Mouse (Mus musculus): Measurements from ENCODE around the gene Nol12. TPM values are rescaled to one million over a fixed set of nuclear protein-coding genes. Genes with fewer than 3 reads are reported as not detected.

Nol12 gene
- polyA plus RNA-seq (2016; fragmentation: Nextera tagmentation; extraction: Ambion mirVana), result 64.1 and 68.0 TPM in 2 replicates

DNA sequence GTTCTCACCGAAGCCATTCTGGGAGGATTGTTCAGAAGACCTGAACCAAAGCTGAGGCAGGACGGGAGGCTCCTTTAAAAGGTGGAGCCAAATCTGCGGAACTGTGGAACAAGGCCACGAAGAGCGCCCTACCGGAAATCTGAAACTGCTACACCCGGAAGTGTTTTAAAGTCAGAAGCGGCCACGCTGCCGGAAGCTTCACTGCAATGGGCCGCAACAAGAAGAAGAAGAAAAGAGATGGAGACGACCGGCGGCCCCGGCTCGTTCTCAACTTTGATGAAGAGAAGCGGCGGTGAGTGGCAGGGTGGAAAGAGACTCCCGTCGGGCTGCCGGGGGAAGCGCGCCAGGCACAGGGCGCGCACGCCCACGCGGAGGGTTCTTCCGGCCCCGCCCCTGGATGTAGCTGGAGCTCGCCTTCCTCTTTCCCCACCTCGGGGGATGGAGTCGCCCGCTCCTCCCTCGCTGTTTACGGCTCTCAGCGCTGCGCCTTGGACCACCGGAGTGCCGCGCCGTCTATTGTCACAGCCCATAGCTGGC, at the start of gene Nol12:
Gene Nol12, plus strand, starts transcription at position 150 of the 537 bp plus-strand sequence.
- H3K27ac ChIP-seq, result peak within 1 kb of the TSS; percentile 92
- DNase-seq (ENCODE audit: low spot score), result peak; percentile 90
- peaks cover 22% of the 10 kb centered on the region for H3K4me1 ChIP-seq (replicated peaks)
- peak within 1 kb of the TSS; percentile 92 for H3K4me3 ChIP-seq
- under 1% methylated on average over 42 of the region's 42 CpGs for WGBS
- H3K9me3 ChIP-seq, result no peaks in the 10 kb centered on the region
- peaks cover 40% of the 10 kb centered on the region for H3K36me3 ChIP-seq
- no peaks in the 10 kb centered on the region for H3K27me3 ChIP-seq (ENCODE audit: insufficient read depth, poor library complexity, severe bottlenecking)

DNA sequence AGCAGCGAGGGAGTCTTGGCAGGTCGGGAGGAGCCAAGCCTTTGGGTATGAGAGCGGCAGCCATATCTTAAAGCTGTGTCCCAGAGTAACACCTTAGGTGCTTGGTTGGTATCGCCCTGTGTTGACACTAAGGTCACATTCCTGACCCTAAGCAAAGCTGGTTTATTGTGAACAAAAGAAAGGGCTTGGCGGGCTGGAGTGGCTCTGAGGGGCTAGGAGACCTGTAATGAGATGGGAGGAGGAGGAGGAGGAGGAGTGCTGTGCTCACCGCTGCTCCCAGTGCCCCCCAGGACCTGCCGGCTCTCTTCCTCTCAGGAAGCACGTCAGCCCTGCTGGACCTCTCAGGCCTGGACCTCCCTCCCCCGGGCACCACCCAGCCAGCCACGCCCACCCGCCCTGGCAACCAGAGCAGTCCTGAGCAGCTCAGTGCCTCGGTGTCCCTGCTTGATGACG, 45.3 kb upstream of the Nol12 start:
- H3K27me3 ChIP-seq (ENCODE audit: insufficient read depth, poor library complexity, severe bottlenecking), result no peaks in the 10 kb centered on the region
- peak overlapping the region; percentile 81 for H3K27ac ChIP-seq
- no peaks in the 10 kb centered on the region for H3K9me3 ChIP-seq
- peak overlapping the region; percentile 20; the same call in 1 of the 2 replicates for H3K4me3 ChIP-seq
- WGBS, result 29% methylated on average over 13 of the region's 13 CpGs
- peaks cover 53% of the 10 kb centered on the region for H3K4me1 ChIP-seq (replicated peaks)
- peaks cover 97% of the 10 kb centered on the region for H3K36me3 ChIP-seq
- peak; percentile 29 for DNase-seq (ENCODE audit: low spot score)

DNA sequence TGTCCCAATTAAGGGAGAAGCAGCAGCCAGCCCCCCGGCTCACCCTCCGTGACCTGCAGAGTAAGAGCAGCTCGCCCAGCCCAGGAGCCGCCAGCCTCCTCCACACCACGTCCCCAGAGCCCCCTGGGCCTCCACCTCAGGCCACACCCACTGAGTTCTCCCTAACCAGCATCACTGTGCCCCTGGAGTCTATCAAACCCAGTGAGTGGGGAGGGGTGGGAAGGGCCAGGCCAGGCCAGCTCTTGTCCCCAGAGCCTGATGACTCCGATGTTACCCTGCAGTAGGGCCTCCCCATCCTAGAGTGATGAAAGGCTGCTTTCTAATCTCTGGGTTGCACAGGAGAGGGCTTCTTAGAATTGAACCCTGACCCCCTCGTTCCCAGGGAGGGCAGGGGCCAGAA, 42.3 kb upstream of the Nol12 start:
- Histone ChIP-seq H3K4me1 (replicated peaks) (peaks cover 79% of the 10 kb centered on the region), H3K27me3 (ENCODE audit: insufficient read depth, poor library complexity, severe bottlenecking) (no peaks in the 10 kb centered on the region), H3K27ac (0 out of 2 replicates have a peak overlapping the region, but pooled peaks have one; percentile 35), H3K9me3 (no peaks in the 10 kb centered on the region), H3K36me3 (peaks cover 82% of the 10 kb centered on the region), H3K4me3 (no peak overlapping the region)
- DNase-seq (ENCODE audit: low spot score), result no peak
- WGBS, result 66% methylated on average over 7 of the region's 7 CpGs

DNA sequence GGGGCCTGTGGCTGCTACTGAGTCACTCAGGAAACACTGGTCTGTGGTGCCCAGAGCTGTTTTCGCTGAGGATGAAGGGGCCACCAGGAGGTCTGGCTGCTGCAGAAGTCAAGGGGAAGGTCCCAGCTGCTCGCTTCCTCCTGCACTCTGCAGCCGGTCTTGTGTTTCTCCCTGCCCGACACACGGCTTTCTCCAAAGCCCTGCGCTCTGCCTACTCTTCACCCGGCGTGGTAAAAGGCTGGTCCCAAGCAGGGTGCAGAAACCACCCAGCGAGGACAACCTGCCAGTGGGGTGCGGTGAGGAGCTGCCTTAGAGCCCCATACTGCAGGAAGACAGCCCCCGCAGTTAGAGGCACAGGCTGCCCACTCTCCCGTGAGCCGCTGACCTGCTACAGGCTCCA, 40.0 kb upstream of the Nol12 start:
- Histone ChIP-seq H3K9me3 (no peaks in the 10 kb centered on the region), H3K4me1 (replicated peaks) (peaks cover 83% of the 10 kb centered on the region), H3K36me3 (peaks cover 59% of the 10 kb centered on the region), H3K27me3 (ENCODE audit: insufficient read depth, poor library complexity, severe bottlenecking) (peaks cover 5% of the 10 kb centered on the region), H3K27ac (peak overlapping the region; percentile 64; the same call in 1 of the 2 replicates), H3K4me3 (no peak overlapping the region)
- no peak for DNase-seq (ENCODE audit: low spot score)
- WGBS, result 75% methylated on average over 13 of the region's 13 CpGs

DNA sequence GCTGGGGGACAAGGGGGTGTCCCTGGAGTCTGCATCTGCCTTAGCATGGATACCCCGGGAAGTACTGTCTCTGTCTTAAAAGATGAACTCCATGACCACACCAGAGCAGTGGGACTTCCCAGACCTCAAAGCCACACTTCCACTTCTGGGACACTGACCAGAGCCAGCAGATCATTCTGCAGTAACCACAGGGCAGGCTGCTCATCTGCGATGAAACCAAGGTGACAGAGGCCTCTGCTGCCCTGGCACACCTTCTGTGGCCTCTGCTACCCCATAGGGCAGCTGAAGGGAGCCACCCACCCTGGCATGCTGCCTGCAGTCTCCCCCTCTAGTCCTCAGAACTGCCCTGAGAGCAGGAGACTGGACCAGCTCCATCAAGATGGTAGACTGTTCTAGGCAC, 39.0 kb upstream of the Nol12 start:
- 88% methylated on average over 2 of the region's 2 CpGs for WGBS
- peak overlapping the region; percentile 36; the same call in 1 of the 2 replicates for H3K27ac ChIP-seq

DNA sequence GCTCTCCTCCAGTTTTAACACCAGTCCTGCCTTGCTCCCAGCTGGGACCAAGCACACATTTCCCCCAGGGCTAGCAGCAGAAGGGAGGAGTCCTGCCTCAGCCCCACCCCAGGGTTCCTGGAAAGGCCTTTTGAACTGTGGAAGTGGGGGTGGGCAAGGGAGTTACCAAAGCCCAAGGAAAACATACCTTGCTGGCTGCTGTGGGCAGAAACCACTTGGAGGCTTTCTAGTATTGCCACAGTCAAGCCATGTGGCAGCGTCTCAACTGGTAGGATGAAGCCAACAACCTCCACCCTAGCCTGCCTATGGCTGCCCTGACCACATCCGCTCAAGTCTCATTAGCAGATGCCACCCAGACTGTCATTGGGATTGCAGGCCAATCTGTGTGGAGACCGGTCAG, 38.6 kb upstream of the Nol12 start:
- 82% methylated on average over 3 of the region's 3 CpGs for WGBS
- DNase-seq (ENCODE audit: low spot score), result no peak
- no peaks in the 10 kb centered on the region for H3K9me3 ChIP-seq
- H3K4me1 ChIP-seq (replicated peaks), result peaks cover 89% of the 10 kb centered on the region
- H3K4me3 ChIP-seq, result no peak overlapping the region
- peaks cover 17% of the 10 kb centered on the region for H3K27me3 ChIP-seq (ENCODE audit: insufficient read depth, poor library complexity, severe bottlenecking)
- H3K36me3 ChIP-seq, result peaks cover 46% of the 10 kb centered on the region
- peak overlapping the region; percentile 36; the same call in 1 of the 2 replicates for H3K27ac ChIP-seq

More for the DNA sequence above, 39.0 kb upstream of the Nol12 start:
- peaks cover 50% of the 10 kb centered on the region for H3K36me3 ChIP-seq
- no peak overlapping the region for H3K4me3 ChIP-seq
- H3K4me1 ChIP-seq (replicated peaks), result peaks cover 85% of the 10 kb centered on the region
- H3K9me3 ChIP-seq, result no peaks in the 10 kb centered on the region
- H3K27me3 ChIP-seq (ENCODE audit: insufficient read depth, poor library complexity, severe bottlenecking), result peaks cover 13% of the 10 kb centered on the region
- DNase-seq (ENCODE audit: low spot score), result no peak

DNA sequence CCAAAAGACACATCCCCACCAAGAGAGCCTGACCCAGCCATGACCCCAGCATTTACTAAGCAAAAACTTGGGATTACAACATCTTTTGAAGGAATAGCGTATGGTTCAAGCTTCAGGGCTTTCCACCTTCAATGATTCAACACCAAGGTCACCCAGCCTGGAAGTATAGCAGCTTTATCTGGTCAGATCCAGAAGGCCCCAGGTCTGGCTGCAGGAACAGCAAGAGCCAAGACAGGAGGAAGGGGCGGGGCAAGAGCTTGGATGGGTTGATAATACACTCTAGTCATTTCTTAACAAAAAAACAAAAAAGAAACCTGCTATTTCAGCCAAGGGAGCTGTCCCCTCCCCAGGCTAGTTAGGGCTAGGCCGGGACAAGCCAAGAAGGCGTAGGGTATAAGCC, 37.2 kb upstream of the Nol12 start:
- 91% methylated on average over 4 of the region's 4 CpGs for WGBS
- peaks cover 19% of the 10 kb centered on the region for H3K27me3 ChIP-seq (ENCODE audit: insufficient read depth, poor library complexity, severe bottlenecking)
- peak overlapping the region; percentile 5; the same call in 1 of the 2 replicates for H3K27ac ChIP-seq
- H3K36me3 ChIP-seq, result peaks cover 33% of the 10 kb centered on the region
- H3K4me1 ChIP-seq (replicated peaks), result peaks cover 87% of the 10 kb centered on the region
- no peak for DNase-seq (ENCODE audit: low spot score)
- H3K9me3 ChIP-seq, result no peaks in the 10 kb centered on the region
- no peak overlapping the region for H3K4me3 ChIP-seq

DNA sequence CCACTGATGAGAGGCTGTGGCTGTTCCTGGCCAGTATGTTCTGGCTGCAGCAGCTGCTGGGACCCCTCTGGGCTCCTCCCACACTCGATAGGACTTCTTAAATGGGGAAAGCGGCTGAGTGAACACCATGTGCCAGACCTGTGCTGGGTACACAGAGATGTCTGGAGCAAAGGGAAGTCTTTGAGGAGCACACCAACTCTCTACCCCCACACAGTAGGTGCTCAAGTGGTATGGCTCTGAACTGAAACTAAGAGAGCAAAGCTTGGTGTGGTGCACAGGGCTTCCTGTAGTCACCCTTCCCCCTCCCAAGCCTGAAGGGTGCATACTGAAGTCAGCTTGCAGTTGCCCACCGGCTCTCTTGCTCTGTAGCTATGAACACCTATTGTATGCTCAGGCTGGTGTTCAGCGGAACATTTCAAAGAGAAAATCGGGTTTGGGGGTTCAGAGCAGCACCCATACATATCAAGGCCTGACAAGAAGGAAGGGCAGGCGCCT, 36.2 kb upstream of the Nol12 start:
- H3K4me3 ChIP-seq, result peak overlapping the region; percentile 72
- no peak for DNase-seq (ENCODE audit: low spot score)
- peak overlapping the region; percentile 86 for H3K27ac ChIP-seq
- no peaks in the 10 kb centered on the region for H3K9me3 ChIP-seq
- H3K4me1 ChIP-seq (replicated peaks), result peaks cover 80% of the 10 kb centered on the region
- H3K27me3 ChIP-seq (ENCODE audit: insufficient read depth, poor library complexity, severe bottlenecking), result peaks cover 19% of the 10 kb centered on the region
- WGBS, result 54% methylated on average over 6 of the region's 6 CpGs
- peaks cover 27% of the 10 kb centered on the region for H3K36me3 ChIP-seq

DNA sequence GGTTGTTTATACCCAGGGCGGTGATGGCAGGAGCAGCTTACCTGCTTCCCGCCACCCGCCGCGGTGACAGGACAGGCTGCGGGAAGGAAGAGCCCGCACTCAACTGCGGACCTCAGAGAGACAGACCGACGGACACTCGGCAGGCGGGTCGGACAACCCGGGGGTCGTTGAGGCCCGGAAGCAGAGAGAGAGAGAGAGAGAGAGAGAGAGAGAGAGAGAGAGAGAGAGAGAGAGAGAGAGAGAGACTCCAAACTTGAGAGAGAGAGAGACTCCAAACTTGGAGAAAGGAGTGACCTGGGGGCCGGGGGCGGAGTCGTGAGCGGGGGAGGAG, 35.4 kb upstream of the Nol12 start, which contains the start of gene Gm49510:
Gene Gm49510, plus strand, starts transcription at position 259 of the 331 bp plus-strand sequence.
- Histone ChIP-seq H3K4me1 (replicated peaks) (peaks cover 72% of the 10 kb centered on the region), H3K4me3 (peak within 1 kb of the TSS; percentile 72), H3K36me3 (peaks cover 25% of the 10 kb centered on the region), H3K27ac (peak within 1 kb of the TSS; percentile 86), H3K9me3 (no peaks in the 10 kb centered on the region), H3K27me3 (ENCODE audit: insufficient read depth, poor library complexity, severe bottlenecking) (peaks cover 19% of the 10 kb centered on the region)
- 1% methylated on average over 20 of the region's 20 CpGs for whole genome bisulfite sequencing
- DNase-seq (ENCODE audit: low spot score), result no peak

DNA sequence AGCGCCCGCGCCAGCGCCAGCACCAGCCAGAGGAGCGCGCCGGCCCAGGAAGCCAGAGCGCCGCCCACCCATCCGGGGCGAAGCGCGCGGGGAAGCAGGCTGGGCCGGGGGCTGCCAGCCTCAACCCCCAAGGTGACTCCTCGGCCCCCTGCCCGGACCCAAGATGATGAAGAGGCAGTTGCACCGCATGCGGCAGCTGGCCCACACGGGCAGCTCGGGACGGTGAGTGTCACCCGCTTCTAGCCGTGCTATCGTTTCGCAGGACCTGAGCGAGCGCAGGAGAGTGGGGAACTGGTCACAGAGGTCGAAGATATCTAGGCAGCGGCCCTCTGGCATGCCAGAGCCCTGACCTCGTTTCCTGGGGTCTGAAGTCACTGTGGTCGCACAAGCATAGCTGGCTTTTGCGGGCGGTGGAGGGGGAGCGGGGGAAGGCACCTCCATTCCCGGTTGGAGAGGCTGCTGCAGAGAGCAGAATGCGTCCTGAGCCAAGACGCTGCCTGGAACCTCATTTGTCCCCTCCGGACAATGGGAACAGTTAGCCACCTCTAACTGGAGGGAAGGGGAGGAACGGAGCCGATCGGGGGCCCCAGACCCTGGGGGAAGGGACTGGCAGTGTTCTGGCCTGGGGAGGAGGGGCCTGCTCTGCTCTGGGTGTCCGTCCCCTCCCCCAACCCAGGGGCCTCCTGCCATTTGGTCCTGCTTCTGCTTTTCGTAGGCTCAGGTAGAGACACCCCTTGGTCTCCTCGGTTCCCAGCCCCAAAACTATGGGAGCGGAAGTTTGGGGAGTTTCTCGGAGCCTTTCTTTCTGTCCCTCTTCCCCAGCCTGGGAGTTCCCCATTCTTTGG, 34.8 kb upstream of the Nol12 start, which contains the start of gene Sh3bp1:
Gene Sh3bp1, plus strand, starts transcription at position 29 of the 845 bp plus-strand sequence.
- DNase-seq (ENCODE audit: low spot score), result peak; percentile 66
- Histone ChIP-seq H3K9me3 (no peaks in the 10 kb centered on the region), H3K4me3 (peak within 1 kb of the TSS; percentile 72), H3K27ac (peak within 1 kb of the TSS; percentile 86), H3K36me3 (peaks cover 24% of the 10 kb centered on the region), H3K27me3 (ENCODE audit: insufficient read depth, poor library complexity, severe bottlenecking) (peaks cover 19% of the 10 kb centered on the region), H3K4me1 (replicated peaks) (peaks cover 66% of the 10 kb centered on the region)
- WGBS, result under 1% methylated on average over 47 of the region's 47 CpGs

DNA sequence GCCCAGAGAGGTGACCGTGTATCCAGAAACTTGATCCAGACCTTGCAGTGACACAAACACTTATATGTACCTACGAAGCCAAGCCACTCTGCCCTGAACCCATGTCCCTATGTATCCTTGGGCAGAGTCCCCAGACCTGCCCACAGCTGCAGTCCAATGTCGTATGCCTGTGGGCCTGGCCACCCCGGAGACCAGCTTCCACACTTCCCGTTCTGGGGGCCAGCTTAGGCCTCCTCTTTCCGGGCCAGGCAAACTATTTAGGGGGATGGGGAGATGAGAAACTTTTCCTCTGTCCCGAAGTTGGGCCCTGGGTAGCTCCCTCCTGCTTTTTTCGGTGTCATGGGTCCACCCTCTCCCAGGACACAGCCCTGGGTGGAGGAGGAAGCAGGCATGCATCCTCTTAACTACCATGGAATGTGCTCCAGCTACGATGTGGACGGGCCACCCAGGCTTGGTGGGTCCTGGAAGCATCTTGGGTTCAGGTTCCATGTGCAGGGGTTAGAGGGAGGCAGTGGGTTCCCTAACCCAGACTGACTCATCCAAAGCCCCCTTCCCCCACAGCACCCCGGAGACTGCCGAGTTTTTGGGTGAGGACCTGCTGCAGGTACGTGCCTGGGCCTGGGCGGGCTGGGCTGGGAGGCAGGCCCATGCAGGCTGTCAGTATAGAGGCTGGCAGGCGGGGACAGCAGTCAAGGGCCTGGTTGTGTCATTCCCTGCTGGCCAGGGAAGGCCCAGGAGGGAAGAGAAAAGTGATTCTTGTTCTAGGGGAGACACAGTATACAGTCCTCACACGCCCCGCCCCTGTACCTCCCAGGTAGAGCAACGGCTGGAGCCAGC, 33.9 kb upstream of the Nol12 start:
- H3K27me3 ChIP-seq (ENCODE audit: insufficient read depth, poor library complexity, severe bottlenecking), result peaks cover 19% of the 10 kb centered on the region
- peak overlapping the region; percentile 86 for H3K27ac ChIP-seq
- H3K36me3 ChIP-seq, result peaks cover 22% of the 10 kb centered on the region
- 13% methylated on average over 18 of the region's 18 CpGs for WGBS
- H3K4me3 ChIP-seq, result peak overlapping the region; percentile 72
- H3K4me1 ChIP-seq (replicated peaks), result peaks cover 59% of the 10 kb centered on the region
- no peak for DNase-seq (ENCODE audit: low spot score)
- H3K9me3 ChIP-seq, result no peaks in the 10 kb centered on the region

DNA sequence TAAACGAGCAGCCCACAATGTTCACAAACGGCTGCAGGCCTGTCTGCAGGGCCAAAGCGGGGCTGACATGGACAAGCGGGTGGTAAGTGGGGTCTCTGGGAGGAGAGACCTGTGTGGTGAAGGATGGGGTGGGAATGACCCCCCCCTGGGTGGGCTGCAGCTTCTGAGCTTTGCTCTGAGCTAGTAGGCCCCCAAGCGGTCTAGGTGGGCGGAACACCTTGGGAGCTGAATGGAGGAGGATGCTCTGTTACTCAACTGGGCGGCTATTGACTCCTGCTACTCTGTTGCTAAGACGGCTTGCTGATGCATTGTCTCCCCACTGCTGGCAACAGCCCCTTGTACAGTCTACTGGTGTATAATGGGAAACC, 33.3 kb upstream of the Nol12 start:
- Histone ChIP-seq H3K4me1 (replicated peaks) (peaks cover 53% of the 10 kb centered on the region), H3K27ac (peak overlapping the region; percentile 86), H3K9me3 (no peaks in the 10 kb centered on the region), H3K4me3 (peak overlapping the region; percentile 72), H3K36me3 (peaks cover 27% of the 10 kb centered on the region), H3K27me3 (ENCODE audit: insufficient read depth, poor library complexity, severe bottlenecking) (peaks cover 19% of the 10 kb centered on the region)
- 27% methylated on average over 8 of the region's 8 CpGs for WGBS
- DNase-seq (ENCODE audit: low spot score), result no peak

Measured in hindbrain, embryonic 10.5 days (tissue).